In genomic region chr12:8973820-8974465, GRCm38 (mm10) we compare ENCODE assay signal across 8 mouse cellular contexts. TPM values are rescaled to one million over a fixed set of nuclear protein-coding genes. Genes with fewer than 3 reads are reported as not detected.
DNase-seq lines count a peak whose midpoint lies in the region; ATAC-seq and TF ChIP-seq lines count a peak whose summit lies in the region.

Gene Wdr35, plus strand, starts transcription at chr12:8973892.

- intact Hi-C loops in heart, adult 2 months (cut with DNase I), result loop anchor here (5.0 kb wide), 2 partner anchors 37 to 52 kb away; partner anchors contain the start of gene Laptm4a

- no peaks in the 10 kb centered on the region for H3K9me3 ChIP-seq in embryonic facial prominence, embryonic 14.5 days (ENCODE audit: control insufficient read depth, low read length)
- no peaks in the 10 kb centered on the region for H3K9me3 ChIP-seq in limb, embryonic 12.5 days
- H3K9me3 ChIP-seq in midbrain, embryonic 14.5 days (ENCODE audit: control insufficient read depth, low read length), result no peaks in the 10 kb centered on the region

- H3K36me3 ChIP-seq in embryonic facial prominence, embryonic 14.5 days (ENCODE audit: control insufficient read depth, insufficient read depth, low read length), result peaks cover 6% of the 10 kb centered on the region
- H3K36me3 ChIP-seq in heart, adult 2 months (ENCODE audit: control insufficient read depth, insufficient read depth, low read length), result no peaks in the 10 kb centered on the region
- peaks cover 8% of the 10 kb centered on the region for H3K36me3 ChIP-seq in limb, embryonic 12.5 days
- peaks cover 8% of the 10 kb centered on the region for H3K36me3 ChIP-seq in midbrain, embryonic 14.5 days (ENCODE audit: control insufficient read depth, insufficient read depth, low read length)

- H3K79me2 ChIP-seq in heart, adult 2 months (replicated peaks; ENCODE audit: control insufficient read depth, insufficient read depth, low read length), result no peaks in the 10 kb centered on the region

- TF ChIP-seq EP300 in heart, adult 2 months (IDR thresholded peaks at IDR 0.05; ENCODE audit: insufficient read depth, low read depth, low read length), result no peak

- H3K4me3 ChIP-seq in bone marrow, adult 2 months (replicated peaks; ENCODE audit: control insufficient read depth, low read depth, low read length), result peak within 1 kb of the TSS; percentile 54
- peak within 1 kb of the TSS; percentile 50 for H3K4me3 ChIP-seq in embryonic facial prominence, embryonic 14.5 days (ENCODE audit: low read depth, low read length)
- H3K4me3 ChIP-seq in heart, adult 2 months, result peak within 1 kb of the TSS; percentile 77
- peak within 1 kb of the TSS; percentile 61 for H3K4me3 ChIP-seq in limb, embryonic 12.5 days (replicated peaks)
- H3K4me3 ChIP-seq in midbrain, embryonic 14.5 days (replicated peaks; ENCODE audit: low read depth, low read length), result peak within 1 kb of the TSS; percentile 69

- WGBS in bone marrow, adult 2 months, result under 1% methylated on average over 45 of the region's 45 CpGs
- under 1% methylated on average over 30 of the region's 45 CpGs for WGBS in embryonic facial prominence, embryonic 14.5 days
- WGBS in heart, adult 2 months, result under 1% methylated on average over 45 of the region's 45 CpGs
- under 1% methylated on average over 45 of the region's 45 CpGs for WGBS in limb, embryonic 12.5 days
- WGBS in midbrain, embryonic 14.5 days, result under 1% methylated on average over 45 of the region's 45 CpGs

- H3K4me1 ChIP-seq in bone marrow, adult 2 months (ENCODE audit: control insufficient read depth, insufficient read depth, low read length), result no peaks in the 10 kb centered on the region
- H3K4me1 ChIP-seq in embryonic facial prominence, embryonic 14.5 days (ENCODE audit: control insufficient read depth, insufficient read depth, low read length), result peaks cover 4% of the 10 kb centered on the region
- no peaks in the 10 kb centered on the region; the same call in 1 of the 2 replicates for H3K4me1 ChIP-seq in heart, adult 2 months (ENCODE audit: control insufficient read depth, insufficient read depth, low read length)
- peaks cover 19% of the 10 kb centered on the region for H3K4me1 ChIP-seq in limb, embryonic 12.5 days (replicated peaks)
- H3K4me1 ChIP-seq in midbrain, embryonic 14.5 days (ENCODE audit: control insufficient read depth, insufficient read depth, low read length), result 0 out of 2 replicates have a peak, but pooled peaks cover 7% of the 10 kb centered on the region

- peak within 1 kb of the TSS; percentile 65 for H3K9ac ChIP-seq in embryonic facial prominence, embryonic 14.5 days (ENCODE audit: low read depth, low read length)
- peak within 1 kb of the TSS; percentile 49 for H3K9ac ChIP-seq in heart, adult 2 months (ENCODE audit: low read depth, low read length)
- peak within 1 kb of the TSS; percentile 72 for H3K9ac ChIP-seq in limb, embryonic 12.5 days (replicated peaks)
- peak within 1 kb of the TSS; percentile 57 for H3K9ac ChIP-seq in midbrain, embryonic 14.5 days (replicated peaks; ENCODE audit: low read length)

- TF ChIP-seq POLR2A in bone marrow, adult 2 months (IDR thresholded peaks at IDR 0.05; ENCODE audit: borderline replicate concordance, control insufficient read depth, low read depth, low read length), result no peak
- TF ChIP-seq POLR2A in heart, adult 2 months (IDR thresholded peaks at IDR 0.05; ENCODE audit: insufficient read depth, low read depth, low read length), result peak; percentile 82

- ATAC-seq in embryonic facial prominence, embryonic 14.5 days (ENCODE audit: low read depth), result peak; percentile 95
- ATAC-seq in limb, embryonic 12.5 days (ENCODE audit: insufficient number of reproducible peaks, insufficient read depth, low FRiP score, low TSS enrichment, low read depth), result peak; percentile 80; the same call in 1 of the 2 replicates
- ATAC-seq in midbrain, embryonic 14.5 days (ENCODE audit: low FRiP score, low TSS enrichment), result peak; percentile 96

- H3K4me2 ChIP-seq in embryonic facial prominence, embryonic 14.5 days (ENCODE audit: low read depth, low read length), result peak within 1 kb of the TSS; percentile 73
- H3K4me2 ChIP-seq in limb, embryonic 12.5 days, result peak within 1 kb of the TSS; percentile 84
- H3K4me2 ChIP-seq in midbrain, embryonic 14.5 days (ENCODE audit: low read length), result peak within 1 kb of the TSS; percentile 82

- TF ChIP-seq CTCF in bone marrow, adult 2 months (IDR thresholded peaks at IDR 0.05; ENCODE audit: control insufficient read depth, insufficient read depth, low read length), result no peak
- no peak for TF ChIP-seq CTCF in heart, adult 2 months (IDR thresholded peaks at IDR 0.05)

- H3K27me3 ChIP-seq in embryonic facial prominence, embryonic 14.5 days (replicated peaks; ENCODE audit: control insufficient read depth, insufficient read depth, low read length), result no peaks in the 10 kb centered on the region
- H3K27me3 ChIP-seq in heart, adult 2 months (ENCODE audit: control insufficient read depth, insufficient read depth, low read length), result no peaks in the 10 kb centered on the region
- H3K27me3 ChIP-seq in limb, embryonic 12.5 days, result no peaks in the 10 kb centered on the region
- H3K27me3 ChIP-seq in midbrain, embryonic 14.5 days (ENCODE audit: control insufficient read depth, insufficient read depth, low read length), result no peaks in the 10 kb centered on the region

- no peak within 1 kb of the TSS for H3K27ac ChIP-seq in bone marrow, adult 2 months (ENCODE audit: control insufficient read depth, insufficient read depth, low read depth, low read length, poor library complexity)
- H3K27ac ChIP-seq in embryonic facial prominence, embryonic 14.5 days (replicated peaks; ENCODE audit: low read depth, low read length), result peak within 1 kb of the TSS; percentile 48
- peak within 1 kb of the TSS; percentile 53 for H3K27ac ChIP-seq in heart, adult 2 months
- H3K27ac ChIP-seq in limb, embryonic 12.5 days, result peak within 1 kb of the TSS; percentile 29
- H3K27ac ChIP-seq in midbrain, embryonic 14.5 days (replicated peaks; ENCODE audit: low read depth, low read length), result peak within 1 kb of the TSS; percentile 82

- peak; percentile 85 for DNase-seq in 3T3-L1 (ENCODE audit: low read depth, low spot score)
- DNase-seq in embryonic facial prominence, embryonic 14.5 days (ENCODE audit: low spot score), result peak; percentile 94
- DNase-seq in heart, adult 2 months, result peak; percentile 89 to 92
- DNase-seq in kidney, adult 8-10 months, result peak; percentile 88
- DNase-seq in midbrain, embryonic 14.5 days, result peak; percentile 97
- DNase-seq in spleen, adult 12 weeks (ENCODE audit: low spot score), result peak; percentile 78

RNA-seq across cellular contexts. Expression of gene Wdr35, which starts in this region (rescaled TPM):
- polyA plus RNA-seq in bone marrow, adult 2 months (2011; ENCODE audit: insufficient read depth, insufficient read length, low replicate concordance, missing spikeins), result 1.3 and 7.5 TPM in 2 replicates
- polyA plus RNA-seq in embryonic facial prominence, embryonic 14.5 days (2014; fragmentation: Nextera tagmentation; extraction: Ambion mirVana), result 19.9 and 20.1 TPM in 2 replicates
- 1 to 10 TPM; 9.0 to 9.5 TPM for total RNA-seq in heart, adult 2 months (2021)
- 3.4 and 5.9 TPM in 2 replicates for polyA plus RNA-seq in heart, adult 2 months (2012; rRNA removed)
- 32.6 and 32.9 TPM in 2 replicates for polyA plus RNA-seq in limb, embryonic 12.5 days (2016; fragmentation: Nextera tagmentation; extraction: Ambion mirVana)
- polyA plus RNA-seq in midbrain, embryonic 14.5 days (2014; fragmentation: Nextera tagmentation; extraction: Ambion mirVana), result 15.2 and 22.2 TPM in 2 replicates
